In genomic region chr2:44147971-44148370, GRCm38 (mm10) we compare ENCODE assay signal across 13 mouse cellular contexts.
DNase-seq lines count a peak whose midpoint lies in the region; TF ChIP-seq lines count a peak whose summit lies in the region.
"Had no signal": no experiment of that assay in that cellular context is flagged by ENCODE, and none has a peak within 500 bp of the region (broad histone marks: within the 10 kb centered on the region; RNA-seq: fewer than 3 reads in every experiment).

No protein-coding gene starts in this region.

- H3K4me1 ChIP-seq in kidney, adult 2 months (ENCODE audit: control insufficient read depth, insufficient read depth, low read length), result no peaks in the 10 kb centered on the region
- H3K4me1 ChIP-seq in ES-E14 (ENCODE audit: control insufficient read depth in 2 of 2, insufficient read depth in 2 of 2, low read length in 2 of 2, poor library complexity in 1 of 2) (no peaks in the 10 kb centered on the region), MEL (ENCODE audit: control insufficient read depth in 1 of 2, insufficient read depth in 2 of 2, low read length in 2 of 2) (no peaks in the 10 kb centered on the region)
- H3K4me1 ChIP-seq: forebrain, embryonic 15.5 days; limb, embryonic 12.5 days had no signal

- H3K27me3 ChIP-seq in kidney, adult 2 months (replicated peaks; ENCODE audit: control insufficient read depth, insufficient read depth, low read length), result no peaks in the 10 kb centered on the region
- H3K27me3 ChIP-seq in MEL (ENCODE audit: control insufficient read depth in 1 of 2, insufficient read depth in 2 of 2, low read length in 2 of 2), result no peaks in the 10 kb centered on the region
- H3K27me3 ChIP-seq: forebrain, embryonic 15.5 days; limb, embryonic 12.5 days had no signal

- WGBS in kidney, adult 2 months, result 58% methylated on average over 7 of the region's 7 CpGs

- intact Hi-C loops in heart, postnatal 25 days (cut with DNase I), result no loop called here

- H3K9ac ChIP-seq in ES-E14 (ENCODE audit: insufficient read depth, low read depth, low read length, poor library complexity, severe bottlenecking), result no peak overlapping the region
- no peak overlapping the region for H3K9ac ChIP-seq in MEL (ENCODE audit: control insufficient read depth, low read depth, low read length, poor library complexity, severe bottlenecking)
- H3K9ac ChIP-seq: forebrain, embryonic 15.5 days; limb, embryonic 12.5 days had no signal

- in situ Hi-C loops in ES-E14 (cut with MboI; ENCODE audit: low sequenced_read_pairs in 2 of 2, unreplicated experiment in 2 of 2), result no loop called here

- no peaks in the 10 kb centered on the region for H3K79me2 ChIP-seq in MEL (ENCODE audit: control insufficient read depth, insufficient read depth, low read length, poor library complexity)

- H3K27ac ChIP-seq in kidney, adult 2 months (ENCODE audit: insufficient read depth, low read depth, low read length), result peak overlapping the region; percentile 87
- H3K27ac ChIP-seq in ES-E14 (ENCODE audit: insufficient read depth, low read depth, low read length, poor library complexity, severe bottlenecking) (no peak overlapping the region), MEL (ENCODE audit: control insufficient read depth, low read depth, low read length) (no peak overlapping the region)
- H3K27ac ChIP-seq: forebrain, embryonic 15.5 days; limb, embryonic 12.5 days had no signal

- peak; percentile 32 for DNase-seq in kidney, adult 2 months
- no peak for DNase-seq in kidney, adult 9 months
- DNase-seq in ES-E14 (ENCODE audit: low read depth, low spot score), result no peak
- no peak for DNase-seq in MEL (ENCODE audit: low read depth, low spot score)
- DNase-seq in heart, postnatal 25 days (ENCODE audit: low spot score), result peak; percentile 6
- no peak for DNase-seq in frontal cortex, postnatal 36 days (ENCODE audit: low spot score in 2 of 2)
- DNase-seq in T-cell, adult 2 months (ENCODE audit: low spot score), result no peak
- no peak for DNase-seq in ovary, postnatal 10 days (ENCODE audit: low spot score)
- DNase-seq: embryo, embryonic 11 days; midbrain, embryonic 14.5 days had no signal

- TF ChIP-seq RAD21 in MEL (IDR thresholded peaks at IDR 0.05; ENCODE audit: low read depth, low read length), result no peak

- no peaks in the 10 kb centered on the region for H3K9me3 ChIP-seq in ES-E14 (ENCODE audit: control insufficient read depth, insufficient read depth, low read depth, low read length)
- no peaks in the 10 kb centered on the region for H3K9me3 ChIP-seq in MEL (replicated peaks; ENCODE audit: insufficient read depth, low read length)
- H3K9me3 ChIP-seq: forebrain, embryonic 15.5 days; G1E; limb, embryonic 12.5 days had no signal

- no peak for TF ChIP-seq POLR2A in kidney, adult 2 months (IDR thresholded peaks at IDR 0.05; ENCODE audit: low read depth, low read length)
- no peak for TF ChIP-seq POLR2A in MEL (IDR thresholded peaks at IDR 0.05; ENCODE audit: control insufficient read depth in 1 of 2, insufficient read depth in 1 of 2, low read depth in 1 of 2, low read length in 2 of 2, poor library complexity in 1 of 2)

- H3K4me3 ChIP-seq in kidney, adult 2 months (ENCODE audit: insufficient read depth, low read depth, low read length), result no peak overlapping the region
- H3K4me3 ChIP-seq in ES-E14 (ENCODE audit: insufficient read depth in 1 of 2, low read depth in 1 of 2, low read length in 2 of 2, poor library complexity in 1 of 2, severe bottlenecking in 1 of 2) (no peak overlapping the region), MEL (ENCODE audit: control insufficient read depth in 1 of 2, insufficient read depth in 1 of 2, low read depth in 2 of 2, low read length in 2 of 2) (no peak overlapping the region)
- H3K4me3 ChIP-seq: forebrain, embryonic 15.5 days; limb, embryonic 12.5 days had no signal

- no peaks in the 10 kb centered on the region for H3K36me3 ChIP-seq in kidney, adult 2 months (ENCODE audit: control insufficient read depth, insufficient read depth, low read length)
- H3K36me3 ChIP-seq in ES-E14 (ENCODE audit: control insufficient read depth, insufficient read depth, low read length, poor library complexity, severe bottlenecking), result no peaks in the 10 kb centered on the region
- no peaks in the 10 kb centered on the region for H3K36me3 ChIP-seq in MEL (ENCODE audit: control insufficient read depth in 1 of 2, insufficient read depth in 2 of 2, low read length in 2 of 2)
- H3K36me3 ChIP-seq: forebrain, embryonic 15.5 days; G1E; limb, embryonic 12.5 days had no signal

- no peak for TF ChIP-seq CTCF in kidney, adult 2 months (conservative IDR thresholded peaks at IDR 0.05; ENCODE audit: insufficient read depth, insufficient read length, low read depth, low read length)
- no peak for TF ChIP-seq CTCF in MEL (IDR thresholded peaks at IDR 0.05 in 2 of 3, conservative IDR thresholded peaks at IDR 0.05 in 1 of 3; ENCODE audit: control insufficient read depth in 1 of 3, insufficient read depth in 1 of 3, low read depth in 2 of 3, low read length in 3 of 3, poor library complexity in 1 of 3, severe bottlenecking in 1 of 3)

- TF ChIP-seq EP300 in MEL (IDR thresholded peaks at IDR 0.05; ENCODE audit: low read depth in 1 of 2, low read length in 2 of 2), result no peak

TF ChIP-seq in ES-E14, 5 proteins besides CTCF, POLR2A, EP300 and RAD21:
- no peak for TF ChIP-seq ZC3H11A (IDR thresholded peaks at IDR 0.05; ENCODE audit: borderline replicate concordance, low read depth, low read length)
- peak; percentile 25; the same call in 1 of the 2 replicates for TF ChIP-seq ZNF384 (IDR thresholded peaks at IDR 0.05; ENCODE audit: low read depth, low read length)

TF ChIP-seq in MEL, 35 proteins besides CTCF, POLR2A, EP300 and RAD21:
- TF ChIP-seq CHD1 (IDR thresholded peaks at IDR 0.05; ENCODE audit: low read depth, low read length) (no peak), ZNF384 (IDR thresholded peaks at IDR 0.05; ENCODE audit: low read depth, low read length) (0 out of 2 replicates have a peak, but pooled peaks have one; percentile 16), MYC (IDR thresholded peaks at IDR 0.05; ENCODE audit: low read depth, low read length) (no peak), ETS1 (IDR thresholded peaks at IDR 0.05; ENCODE audit: low read depth, low read length) (no peak), ZKSCAN1 (IDR thresholded peaks at IDR 0.05; ENCODE audit: low read depth, low read length) (no peak), ELF1 (IDR thresholded peaks at IDR 0.05; ENCODE audit: low read depth, low read length) (no peak)

Comparison
In these comparisons a context has a peak if more than half of its experiments do, and no peak if none do; other contexts are left out.
1. DNase-seq: peak in kidney, adult 2 months (single experiment) and heart, postnatal 25 days (single experiment); none in kidney, adult 9 months (single experiment), ES-E14 (single experiment), MEL (single experiment), frontal cortex, postnatal 36 days (0 of 2), T-cell, adult 2 months (single experiment) and ovary, postnatal 10 days (single experiment).